Mouse (Mus musculus) right cerebral cortex, postnatal 4 days (tissue): ENCODE data around the gene Adcy3.
"Not testable (repeated sequence)": the region's sequence is repeated elsewhere in the genome, so short reads cannot be mapped to it uniquely, and the experiment has no call there.

ENCODE experiments used
- DNase-seq: peaks from one replicate; pipeline ENCODE4 v3.0.0-alpha.2; 2022

The Adcy3 gene

GRCm38 (mm10) chr12:4184648-4185047, 51.7 kb downstream of the Adcy3 start:
- no peak for DNase-seq

- DNase-seq, result no peak
Measured at GRCm38 (mm10) chr12:4188171-4189059, 55.5 kb downstream of the Adcy3 start.

DNA sequence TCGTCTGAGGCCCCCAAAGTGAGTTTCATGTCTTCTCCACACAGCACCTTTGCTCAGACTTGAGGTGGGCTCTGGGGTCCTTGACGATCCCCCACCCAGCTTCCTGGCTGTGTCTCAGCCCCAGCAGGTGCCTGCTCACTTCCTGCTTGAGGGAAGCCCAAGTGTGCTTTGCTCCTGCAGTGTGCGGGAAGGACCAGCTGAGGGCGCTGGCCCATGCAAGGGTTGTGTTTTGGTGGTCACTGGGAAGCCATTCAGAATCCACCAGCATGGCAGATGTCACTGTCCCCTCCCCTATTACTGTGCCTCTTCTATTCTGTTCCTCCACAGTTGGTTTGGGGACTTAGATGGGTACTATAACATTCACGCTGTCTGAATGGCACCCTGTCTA, 56.2 kb downstream of the Adcy3 start:
- no peak for DNase-seq

GRCm38 (mm10) chr12:4192514-4192913, 59.6 kb downstream of the Adcy3 start:
- DNase-seq, result no peak

DNA sequence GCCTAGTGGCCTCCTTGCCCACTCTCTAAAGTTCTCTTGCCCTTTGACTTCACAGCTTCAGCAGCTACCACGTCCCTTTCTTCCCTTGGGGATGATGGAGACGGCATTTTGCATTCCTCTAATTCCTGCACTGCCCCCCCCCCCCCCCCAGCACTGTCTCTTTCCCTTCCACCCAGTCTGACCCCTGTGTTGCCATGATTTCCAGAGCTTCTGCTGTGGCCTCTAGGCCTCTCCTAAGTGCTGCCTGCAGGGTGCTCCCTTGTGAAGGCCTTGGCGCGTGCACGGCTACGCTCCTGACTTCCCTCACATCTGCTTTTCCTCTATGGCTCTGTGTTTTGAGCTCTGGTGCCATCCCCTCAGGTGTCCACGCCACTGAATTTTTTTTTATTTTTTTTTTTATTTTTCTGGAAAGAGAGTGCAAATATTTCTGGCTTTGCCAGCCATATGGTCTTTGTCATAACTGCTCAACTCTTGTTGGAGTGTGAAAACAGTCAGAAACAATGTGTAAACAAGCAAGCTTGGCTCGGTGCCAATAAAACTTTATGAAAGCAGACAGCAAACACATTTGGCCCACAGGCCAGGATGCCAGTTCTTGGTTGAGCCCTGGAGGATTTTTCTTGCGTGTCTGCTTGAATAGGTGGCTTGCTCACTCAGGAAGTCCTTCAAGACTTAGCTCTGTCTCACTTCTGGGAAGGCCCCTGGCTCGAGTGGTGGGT, 60.3 kb downstream of the Adcy3 start:
- no peak for DNase-seq

GRCm38 (mm10) chr12:4194643-4195042, 61.7 kb downstream of the Adcy3 start:
- no peak for DNase-seq

- no peak for DNase-seq
Measured at GRCm38 (mm10) chr12:4198702-4199101, 65.8 kb downstream of the Adcy3 start.

DNA sequence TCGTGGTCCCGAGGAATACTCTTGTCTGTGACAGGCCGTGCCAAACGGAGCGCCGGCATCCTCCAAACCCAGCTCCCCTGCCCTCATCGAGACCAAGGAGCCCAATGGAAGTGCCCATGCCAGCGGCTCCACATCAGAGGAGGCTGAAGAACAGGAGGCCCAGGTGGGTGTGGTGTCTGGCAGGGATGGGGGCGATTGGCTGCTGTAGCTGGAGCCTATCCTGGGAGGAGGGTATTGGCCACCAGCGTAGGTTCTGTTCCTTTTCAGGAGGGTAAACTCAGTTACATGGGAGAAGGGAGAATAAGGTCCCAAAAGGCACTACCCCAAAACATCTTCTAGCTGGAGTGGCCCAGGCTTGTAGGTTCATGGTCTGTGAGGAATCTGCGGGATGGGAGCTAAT, 66.4 kb downstream of the Adcy3 start:
- no peak for DNase-seq

GRCm38 (mm10) chr12:4201454-4202200, 68.7 kb downstream of the Adcy3 start:
- DNase-seq, result no peak

- DNase-seq, result no peak
Measured at GRCm38 (mm10) chr12:4202206-4202605, 69.3 kb downstream of the Adcy3 start.

DNA sequence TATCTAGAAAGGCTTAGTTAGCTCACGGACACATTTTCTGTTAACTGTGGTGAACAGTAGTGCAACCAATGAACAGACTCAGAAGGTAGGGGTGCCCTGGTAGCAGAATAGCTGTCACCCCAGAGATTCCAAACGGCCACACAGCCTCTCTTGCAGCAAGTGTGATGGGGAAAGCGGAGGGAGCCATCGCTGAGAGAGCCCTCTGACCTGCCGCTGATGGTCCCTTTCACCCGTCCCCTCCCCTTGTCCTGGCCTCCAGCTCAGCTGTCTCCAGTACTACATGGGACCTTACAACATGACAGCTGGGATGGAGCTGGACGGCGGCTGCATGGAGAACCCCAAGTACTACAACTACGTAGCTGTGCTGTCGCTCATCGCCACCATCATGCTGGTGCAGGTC, 73.2 kb downstream of the Adcy3 start:
- DNase-seq, result no peak

GRCm38 (mm10) chr12:4208405-4209133, 75.7 kb downstream of the Adcy3 start:
- DNase-seq, result peak; percentile 60

GRCm38 (mm10) chr12:4209196-4209595, 76.3 kb downstream of the Adcy3 start:
- DNase-seq, result peak; percentile 1

DNA sequence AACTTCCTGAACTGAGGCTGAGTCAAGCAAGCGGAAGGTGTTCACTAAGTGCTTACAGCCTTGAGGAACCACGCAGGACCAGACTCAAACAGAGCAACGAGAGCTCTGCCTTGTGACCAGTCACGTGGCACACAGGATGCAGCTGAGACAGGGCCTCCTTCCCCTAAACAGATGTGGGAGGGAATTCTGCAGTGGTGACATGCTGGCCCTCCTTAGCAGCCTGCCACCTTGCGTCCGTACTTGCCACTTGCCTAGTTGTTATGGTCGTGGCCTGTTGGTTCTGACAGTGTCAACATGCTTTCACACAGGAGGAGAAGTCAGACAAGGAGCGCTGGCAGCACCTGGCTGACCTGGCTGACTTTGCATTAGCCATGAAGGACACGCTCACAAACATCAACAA, 78.3 kb downstream of the Adcy3 start:
- no peak for DNase-seq

- DNase-seq, result no peak
Measured at GRCm38 (mm10) chr12:4212908-4213307, 80.0 kb downstream of the Adcy3 start.

DNA sequence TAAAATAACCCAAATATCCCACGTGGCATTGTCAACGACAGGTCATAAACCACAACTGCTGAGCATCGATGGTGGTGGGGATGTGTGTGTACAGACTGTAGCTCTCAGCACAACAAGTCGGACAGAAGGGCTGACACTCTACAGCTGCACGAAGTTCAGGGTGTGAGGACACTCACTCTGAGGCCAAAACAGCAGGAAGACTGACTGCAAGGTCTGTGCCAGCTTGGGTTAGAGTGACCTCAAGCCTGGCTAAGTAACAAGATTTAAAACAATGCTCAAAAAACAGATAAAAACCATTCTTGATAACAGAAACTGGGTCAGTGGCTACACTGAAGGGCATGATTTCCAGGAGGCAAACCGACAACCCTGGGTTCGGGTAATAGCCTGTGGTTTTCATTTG, 97.3 kb downstream of the Adcy3 start:
- no peak for DNase-seq

DNA sequence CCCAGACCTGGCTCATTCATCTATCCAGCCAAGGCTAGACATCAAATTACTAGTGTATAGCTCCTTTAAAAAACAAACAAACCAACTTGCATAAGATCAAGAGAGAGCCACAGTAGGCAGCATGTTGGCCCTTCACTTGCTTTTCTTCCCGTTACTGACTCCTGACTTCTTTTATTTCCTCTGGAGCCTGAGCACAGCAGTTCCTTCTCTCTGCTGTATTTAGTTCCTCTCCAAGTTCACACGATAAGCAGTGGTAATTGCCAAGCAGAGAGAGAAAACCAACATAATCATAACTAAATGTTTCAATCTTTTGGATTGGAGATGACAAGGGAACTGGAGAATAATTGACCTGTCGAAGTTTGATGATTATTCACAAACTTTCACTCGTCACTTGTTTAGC, 99.9 kb downstream of the Adcy3 start:
- no peak for DNase-seq

DNA sequence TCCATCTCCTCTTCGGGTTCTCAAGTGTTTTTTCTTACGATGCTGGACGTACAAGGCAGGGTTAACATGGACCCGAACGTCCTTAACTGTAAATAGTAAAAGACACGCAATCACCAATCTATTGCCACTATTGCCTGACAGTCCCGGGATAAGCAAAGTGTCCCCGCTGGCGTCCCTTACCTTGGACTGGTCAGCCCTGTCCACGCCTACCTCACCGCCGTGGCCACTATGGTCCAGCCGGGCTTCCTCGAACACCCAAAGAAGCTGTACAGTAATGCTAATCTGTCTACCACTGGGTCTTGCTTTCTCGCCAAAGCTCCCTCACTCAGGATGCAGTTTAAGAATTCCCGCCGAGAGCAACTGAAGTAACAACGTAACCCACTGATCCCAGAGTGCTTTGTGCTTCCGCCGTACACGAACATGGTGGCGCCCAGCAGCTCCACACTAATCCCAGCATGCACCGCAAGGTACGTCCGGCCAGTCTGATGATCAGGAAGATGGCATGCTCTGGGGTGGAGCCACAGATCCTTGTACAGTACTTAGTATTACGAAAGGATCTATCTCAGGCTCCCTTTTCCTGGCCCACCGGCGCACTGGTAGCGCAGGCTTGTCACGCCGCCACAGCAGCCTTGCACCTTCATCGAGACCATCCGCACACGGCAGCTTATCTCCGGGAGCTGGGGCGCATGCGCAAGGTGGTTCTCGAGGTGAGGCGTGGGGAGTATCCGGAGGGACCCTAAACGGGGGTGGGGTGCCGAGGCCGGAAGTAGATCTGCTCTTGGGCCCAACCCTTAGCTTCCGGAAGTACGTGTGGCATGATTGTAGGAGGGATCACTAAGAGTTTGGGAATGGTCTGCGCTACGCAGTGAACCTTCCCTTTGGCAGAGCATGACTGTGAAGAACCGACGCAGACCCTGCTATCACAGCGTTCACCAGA, 100.9 kb downstream of the Adcy3 start, which contains the start of the genes Ptrhd1 and Cenpo:
Ptrhd1 (plus strand) TSS at position 456 of the 937 bp plus-strand sequence.
Cenpo (minus strand) TSS at position 723 of the 937 bp plus-strand sequence.
- peak; percentile 92 for DNase-seq

GRCm38 (mm10) chr12:4237481-4237880, 104.6 kb downstream of the Adcy3 start:
- DNase-seq, result no peak

- DNase-seq, result not testable (repeated sequence)
Measured at GRCm38 (mm10) chr12:4240281-4240680, 107.4 kb downstream of the Adcy3 start.

DNA sequence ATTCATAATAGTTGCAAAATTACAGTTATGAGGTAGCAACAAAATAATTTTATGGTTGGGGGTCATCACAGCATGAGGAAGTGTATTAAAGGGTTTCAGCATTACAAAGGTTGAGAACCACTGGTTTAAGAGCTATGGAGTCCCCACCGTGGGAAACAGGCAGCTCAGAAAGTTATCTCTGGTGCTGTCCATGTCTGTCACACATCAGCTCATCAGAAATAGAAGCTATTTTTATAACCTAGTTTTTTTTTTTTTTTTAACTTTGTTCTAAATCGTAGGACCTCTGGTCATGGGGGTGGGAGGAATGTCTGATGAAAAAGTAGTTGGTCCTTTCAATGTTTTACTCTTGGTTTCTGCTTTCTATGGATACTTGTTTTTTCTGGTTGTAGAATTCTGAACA, 110.9 kb downstream of the Adcy3 start:
- DNase-seq, result no peak
